Mouse (Mus musculus) liver, embryonic 15.5 days (tissue): ENCODE results near the gene Ppox. TPM values are rescaled to one million over a fixed set of nuclear protein-coding genes. Genes with fewer than 3 reads are reported as not detected.

ENCODE experiments used
- ATAC-seq: fragments of 200-750 bp; cut with Nextera tagmentation; 2 replicates; pipeline ENCODE4 v1.8.0; 2017; ENCODE audit warnings: moderate number of reproducible peaks, mild to moderate bottlenecking, moderate library complexity; ENCODE audit not compliant: insufficient read depth
- H3K27ac ChIP-seq: fragments of 300-500 bp; sonication (generic); replicated peaks from 2 replicates; pipeline ENCODE4 v1.5.1; 2015; ENCODE audit warnings: mild to moderate bottlenecking, inconsistent platforms
- H3K27me3 ChIP-seq: fragments of 300-500 bp; sonication (generic); 2 replicates; pipeline ENCODE4 v1.6.1; 2015; ENCODE audit warnings: mild to moderate bottlenecking, inconsistent platforms
- H3K36me3 ChIP-seq: fragments of 300-500 bp; sonication (generic); replicated peaks from 2 replicates; pipeline ENCODE4 v1.6.1; 2015; ENCODE audit warnings: moderate library complexity, mild to moderate bottlenecking, inconsistent platforms
- H3K4me1 ChIP-seq: fragments of 300-500 bp; sonication (generic); replicated peaks from 2 replicates; pipeline ENCODE4 v1.6.1; 2015; ENCODE audit warnings: inconsistent platforms
- H3K4me2 ChIP-seq: fragments of 300-500 bp; sonication (generic); 2 replicates; pipeline ENCODE4 v1.6.1; 2015; ENCODE audit warnings: moderate library complexity, mild to moderate bottlenecking, inconsistent platforms
- H3K4me3 ChIP-seq: fragments of 300-500 bp; sonication (generic); replicated peaks from 2 replicates; pipeline ENCODE4 v1.5.1; 2015; ENCODE audit warnings: mild to moderate bottlenecking, inconsistent platforms
- H3K9ac ChIP-seq: fragments of 300-500 bp; sonication (generic); 2 replicates; pipeline ENCODE4 v1.6.1; 2015; ENCODE audit warnings: moderate library complexity, mild to moderate bottlenecking, inconsistent platforms
- H3K9me3 ChIP-seq: fragments of 300-500 bp; sonication (generic); replicated peaks from 2 replicates; pipeline ENCODE4 v1.6.1; 2016; ENCODE audit warnings: inconsistent platforms
- WGBS: fragments of 180-500 bp; shearing (Covaris S2); methylation state at CpG from one replicate; pipeline ENCODE4 v1.1.7; 2015; ENCODE audit warnings: mixed read lengths; ENCODE audit not compliant: insufficient replicate concordance; 5-methylcytosine and 5-hydroxymethylcytosine counted together
- polyA plus RNA-seq: library from polyadenylated mRNA; unstranded; fragments of >200 nt; fragmentation: Nextera tagmentation; extraction: Ambion mirVana; gene quantifications from 2 replicates; pipeline ENCODE4 v1.2.1, GENCODE M21; 2015

Ppox gene
- polyA plus RNA-seq, 1 experiment from 2014 or later, result 214 TPM

DNA sequence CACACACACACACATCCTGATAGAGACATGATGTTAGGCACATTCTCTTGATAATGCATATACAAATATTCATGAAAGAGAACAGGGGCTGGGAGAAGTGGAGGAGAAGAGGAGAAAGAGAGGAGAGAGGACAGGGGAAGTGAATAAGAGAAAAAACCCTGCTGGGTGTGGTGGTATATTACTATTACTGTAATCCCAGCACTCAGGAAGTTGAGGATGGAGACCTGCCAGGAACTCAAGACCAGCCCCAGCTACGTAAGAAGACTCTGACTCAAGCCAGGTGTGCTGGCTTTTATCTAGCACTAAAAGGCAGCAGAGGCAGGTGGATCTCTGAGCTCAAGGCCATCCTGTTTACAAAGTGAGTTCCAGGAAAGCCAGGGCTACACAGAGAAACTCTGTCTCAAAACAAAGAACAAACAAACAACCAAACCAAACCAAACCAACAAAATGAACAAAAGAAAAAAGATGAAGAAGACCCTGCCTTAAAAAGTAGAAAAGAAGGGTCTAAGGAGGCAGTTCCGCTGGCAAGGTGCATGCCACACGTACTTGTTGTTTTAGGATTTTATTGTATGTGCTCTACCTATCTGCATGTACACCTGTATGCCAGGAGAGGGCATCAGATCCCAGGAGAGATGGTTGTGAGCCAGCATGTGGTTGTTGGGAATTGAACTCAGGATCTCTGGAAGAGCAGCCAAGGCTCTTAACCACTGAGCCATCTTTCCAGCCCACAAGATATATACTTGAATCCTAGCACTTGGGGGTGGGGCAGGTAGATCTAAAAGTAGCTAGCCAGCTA lies 17.1 kb downstream of the Ppox start:
- Histone ChIP-seq H3K9me3 (no peaks in the 10 kb centered on the region), H3K4me2 (no peak overlapping the region), H3K4me3 (no peak overlapping the region), H3K27ac (no peak overlapping the region), H3K9ac (no peak overlapping the region), H3K36me3 (no peaks in the 10 kb centered on the region), H3K27me3 (peaks cover 42% of the 10 kb centered on the region), H3K4me1 (peaks cover 27% of the 10 kb centered on the region)
- no peak for ATAC-seq
- 58% methylated on average over 3 of the region's 3 CpGs for WGBS

DNA sequence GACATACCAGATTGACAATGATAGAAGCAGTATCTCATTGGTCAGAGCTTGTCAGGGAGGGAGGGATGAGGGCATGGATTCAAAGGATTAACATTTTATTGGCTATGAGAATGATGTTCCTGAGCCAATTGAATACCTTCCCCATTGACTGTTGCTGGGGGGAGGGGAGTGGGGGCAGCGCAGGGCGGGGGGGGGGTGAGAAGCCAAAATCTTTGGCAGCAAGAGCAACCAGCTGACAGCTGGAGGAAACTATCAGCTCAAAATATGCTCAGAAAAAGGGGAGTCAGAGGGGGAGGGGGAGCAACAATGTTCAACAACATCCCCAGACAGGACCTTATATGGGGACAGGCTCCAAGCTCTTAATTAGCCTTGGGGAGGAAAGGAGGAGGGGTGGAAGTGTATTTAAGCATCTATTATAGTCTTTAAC lies 17.8 kb downstream of the Ppox start:
- H3K27me3 ChIP-seq, result peaks cover 44% of the 10 kb centered on the region
- peak; percentile 33; the same call in 1 of the 2 replicates for ATAC-seq
- H3K9me3 ChIP-seq, result no peaks in the 10 kb centered on the region
- no peak overlapping the region for H3K27ac ChIP-seq
- H3K9ac ChIP-seq, result no peak overlapping the region
- H3K36me3 ChIP-seq, result no peaks in the 10 kb centered on the region
- H3K4me1 ChIP-seq, result peaks cover 26% of the 10 kb centered on the region
- H3K4me3 ChIP-seq, result no peak overlapping the region
- no peak overlapping the region for H3K4me2 ChIP-seq
- WGBS, result 0% methylated on average over 2 of the region's 2 CpGs

DNA sequence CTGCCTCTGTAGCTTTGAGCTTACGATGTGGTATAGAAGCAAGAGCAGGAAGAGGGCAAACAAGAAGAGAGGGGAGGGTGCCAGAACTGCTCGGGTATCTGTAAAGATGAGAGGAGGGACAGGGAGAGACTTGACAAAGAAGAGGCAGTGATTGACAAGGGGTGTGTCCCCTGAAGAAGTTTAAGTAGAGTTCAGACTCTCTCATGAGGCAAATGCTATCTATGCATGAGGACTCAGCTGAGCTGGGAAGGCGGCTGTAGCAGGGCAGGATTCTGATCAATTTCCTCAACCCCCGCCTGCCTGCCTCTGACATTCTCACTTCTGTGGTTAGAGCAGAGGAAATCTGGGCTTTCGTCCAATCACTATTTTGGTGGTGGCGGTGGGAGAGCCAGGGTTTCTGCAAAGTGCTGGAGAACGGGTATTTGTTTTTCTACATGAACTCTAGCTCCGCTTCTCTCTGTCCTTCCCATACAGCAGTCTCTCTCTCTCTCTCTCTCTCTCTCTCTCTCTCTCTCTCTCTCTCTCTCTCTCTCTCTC lies 18.3 kb downstream of the Ppox start:
- Histone ChIP-seq H3K4me2 (peak overlapping the region; percentile 37), H3K36me3 (no peaks in the 10 kb centered on the region), H3K9me3 (no peaks in the 10 kb centered on the region), H3K4me3 (no peak overlapping the region), H3K27me3 (peaks cover 44% of the 10 kb centered on the region), H3K4me1 (peaks cover 26% of the 10 kb centered on the region), H3K27ac (peak overlapping the region; percentile 57; the same call in 1 of the 2 replicates), H3K9ac (no peak overlapping the region)
- 2% methylated on average over 8 of the region's 8 CpGs for WGBS
- peak; percentile 13; the same call in 1 of the 2 replicates for ATAC-seq

DNA sequence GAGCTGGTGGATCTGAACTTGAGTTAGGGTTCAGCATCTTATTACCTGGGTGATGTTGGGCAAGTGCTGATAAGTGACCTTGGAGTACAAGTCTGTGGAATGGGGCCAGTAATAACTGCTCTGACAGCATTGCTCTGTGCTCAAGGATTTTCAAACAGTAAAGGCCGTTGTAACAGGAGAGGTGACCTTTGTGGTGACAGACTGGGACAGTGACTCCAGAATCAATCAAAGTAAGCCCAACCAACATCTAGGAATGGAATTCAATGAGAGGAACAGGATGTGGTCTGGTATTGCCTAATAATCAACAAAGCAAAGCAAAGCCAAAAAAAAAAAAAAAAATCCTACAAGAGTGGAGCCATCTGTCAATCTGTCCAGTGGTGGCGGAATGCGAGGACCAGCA lies 20.7 kb downstream of the Ppox start:
- peaks cover 51% of the 10 kb centered on the region for H3K27me3 ChIP-seq
- ATAC-seq, result no peak
- 29% methylated on average over 3 of the region's 3 CpGs for WGBS

DNA sequence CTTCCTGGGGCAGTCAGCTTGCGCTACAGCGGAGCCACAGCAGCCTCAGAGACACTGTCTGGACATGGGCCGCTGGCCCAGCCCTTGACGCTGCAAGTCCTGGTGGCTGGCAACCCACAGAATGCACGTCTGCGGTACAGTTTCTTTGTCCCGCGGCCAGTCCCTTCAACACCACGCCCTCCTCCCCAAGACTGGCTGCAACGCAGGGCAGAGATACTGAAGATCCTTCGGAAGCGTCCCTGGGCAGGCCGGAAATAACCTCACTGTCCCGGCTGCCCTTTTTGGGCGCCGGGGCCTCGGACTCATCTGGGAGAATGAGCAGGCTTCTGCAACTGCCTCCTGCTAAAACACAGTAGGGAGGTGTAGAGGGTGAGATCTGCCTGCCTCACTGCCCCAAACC lies 22.1 kb downstream of the Ppox start:
- no peak for ATAC-seq
- whole genome bisulfite sequencing, result 65% methylated on average over 17 of the region's 17 CpGs
- Histone ChIP-seq H3K27me3 (peaks cover 55% of the 10 kb centered on the region), H3K4me3 (no peak overlapping the region), H3K36me3 (no peaks in the 10 kb centered on the region), H3K9me3 (no peaks in the 10 kb centered on the region), H3K4me2 (no peak overlapping the region), H3K4me1 (peaks cover 21% of the 10 kb centered on the region), H3K27ac (no peak overlapping the region), H3K9ac (no peak overlapping the region)

More for the DNA sequence above, 20.7 kb downstream of the Ppox start:
- Histone ChIP-seq H3K9ac (no peak overlapping the region), H3K4me3 (no peak overlapping the region), H3K4me1 (peaks cover 21% of the 10 kb centered on the region), H3K27ac (no peak overlapping the region), H3K4me2 (no peak overlapping the region), H3K36me3 (no peaks in the 10 kb centered on the region), H3K9me3 (no peaks in the 10 kb centered on the region)

DNA sequence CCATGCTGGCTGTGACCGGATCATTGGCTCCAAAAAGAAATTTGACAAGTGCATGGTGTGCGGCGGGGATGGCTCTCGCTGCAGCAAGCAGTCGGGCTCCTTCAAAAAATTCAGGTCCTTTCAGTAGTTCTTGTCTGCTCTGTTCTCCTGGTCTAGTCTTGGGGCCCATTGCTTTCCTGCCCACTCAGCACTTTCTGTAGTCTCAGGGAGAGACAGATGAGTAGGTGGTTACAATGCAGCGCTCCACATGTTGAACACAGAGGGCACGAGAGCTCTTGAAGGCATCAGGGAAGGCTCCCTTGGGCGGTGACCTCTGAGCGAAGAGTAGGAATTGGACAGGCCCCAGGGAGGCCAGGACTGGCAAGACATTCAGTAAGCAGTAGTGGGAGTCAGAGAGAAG lies 23.2 kb downstream of the Ppox start:
- Histone ChIP-seq H3K4me3 (no peak overlapping the region), H3K9ac (no peak overlapping the region), H3K4me1 (peaks cover 21% of the 10 kb centered on the region), H3K27me3 (peaks cover 59% of the 10 kb centered on the region), H3K9me3 (no peaks in the 10 kb centered on the region), H3K4me2 (no peak overlapping the region), H3K36me3 (no peaks in the 10 kb centered on the region), H3K27ac (no peak overlapping the region)
- ATAC-seq, result no peak
- WGBS, result 65% methylated on average over 9 of the region's 9 CpGs

DNA sequence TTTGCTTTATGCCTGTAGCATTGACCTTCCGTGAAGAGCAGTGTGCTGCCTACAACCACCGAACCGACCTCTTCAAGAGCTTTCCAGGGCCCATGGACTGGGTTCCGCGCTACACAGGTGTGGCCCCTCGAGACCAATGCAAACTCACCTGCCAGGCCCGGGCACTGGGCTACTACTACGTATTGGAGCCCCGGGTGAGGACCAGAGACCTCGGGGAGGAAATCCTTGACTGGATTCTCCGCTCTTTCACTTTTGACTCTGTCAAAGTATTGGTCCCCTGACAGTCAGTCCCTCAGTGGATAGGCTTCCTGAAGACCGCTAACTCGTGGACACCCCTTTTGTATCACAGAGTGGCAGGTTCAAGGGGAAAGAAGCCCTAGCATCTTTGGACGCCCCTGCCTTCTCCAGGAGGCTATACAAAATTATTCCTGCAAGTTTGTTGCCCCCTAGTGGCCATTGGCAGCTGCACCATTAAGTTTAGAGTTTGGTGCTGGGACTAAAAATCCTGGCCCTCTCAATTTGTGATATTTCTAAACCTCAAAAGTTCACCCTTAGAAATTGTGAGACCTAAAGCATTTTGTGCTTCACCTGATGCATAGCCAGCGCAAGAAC lies 23.9 kb downstream of the Ppox start:
- H3K4me1 ChIP-seq, result peaks cover 18% of the 10 kb centered on the region
- ATAC-seq, result no peak
- peak overlapping the region; percentile 14; the same call in 1 of the 2 replicates for H3K4me2 ChIP-seq
- no peaks in the 10 kb centered on the region for H3K9me3 ChIP-seq
- no peaks in the 10 kb centered on the region for H3K36me3 ChIP-seq
- no peak overlapping the region for H3K9ac ChIP-seq
- H3K27ac ChIP-seq, result no peak overlapping the region
- peaks cover 59% of the 10 kb centered on the region for H3K27me3 ChIP-seq
- 51% methylated on average over 15 of the region's 15 CpGs for WGBS
- no peak overlapping the region for H3K4me3 ChIP-seq

DNA sequence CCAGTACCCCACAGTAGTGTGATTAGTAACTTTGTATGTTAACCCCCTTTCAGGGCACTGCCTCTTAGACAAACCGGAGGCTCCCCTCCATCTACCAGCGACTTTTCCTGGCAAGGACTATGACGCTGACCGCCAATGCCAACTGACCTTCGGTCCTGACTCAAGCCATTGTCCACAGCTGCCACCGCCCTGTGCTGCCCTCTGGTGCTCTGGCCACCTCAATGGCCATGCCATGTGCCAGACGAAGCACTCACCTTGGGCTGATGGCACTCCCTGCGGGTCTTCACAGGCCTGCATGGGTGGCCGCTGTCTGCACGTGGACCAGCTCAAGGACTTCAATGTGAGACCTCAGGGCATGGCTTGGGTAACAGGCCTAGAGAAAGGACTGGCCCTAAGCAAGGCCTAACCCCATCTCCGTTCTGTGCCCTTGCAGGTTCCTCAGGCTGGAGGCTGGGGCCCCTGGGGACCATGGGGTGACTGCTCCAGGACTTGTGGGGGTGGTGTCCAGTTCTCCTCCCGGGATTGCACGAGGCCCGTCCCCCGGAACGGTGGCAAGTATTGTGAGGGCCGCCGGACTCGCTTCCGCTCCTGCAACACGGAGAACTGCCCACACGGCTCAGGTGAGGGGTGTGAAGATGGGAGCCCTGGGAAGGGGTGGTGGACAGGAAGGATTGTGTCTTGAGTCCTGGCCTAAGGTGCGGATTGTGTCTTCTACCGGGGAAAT lies 24.7 kb downstream of the Ppox start:
- Histone ChIP-seq H3K9me3 (no peaks in the 10 kb centered on the region), H3K27me3 (peaks cover 60% of the 10 kb centered on the region), H3K27ac (no peak overlapping the region), H3K36me3 (no peaks in the 10 kb centered on the region), H3K4me3 (no peak overlapping the region), H3K9ac (no peak overlapping the region), H3K4me1 (peaks cover 18% of the 10 kb centered on the region), H3K4me2 (no peak overlapping the region)
- ATAC-seq, result no peak
- WGBS, result 79% methylated on average over 24 of the region's 24 CpGs

DNA sequence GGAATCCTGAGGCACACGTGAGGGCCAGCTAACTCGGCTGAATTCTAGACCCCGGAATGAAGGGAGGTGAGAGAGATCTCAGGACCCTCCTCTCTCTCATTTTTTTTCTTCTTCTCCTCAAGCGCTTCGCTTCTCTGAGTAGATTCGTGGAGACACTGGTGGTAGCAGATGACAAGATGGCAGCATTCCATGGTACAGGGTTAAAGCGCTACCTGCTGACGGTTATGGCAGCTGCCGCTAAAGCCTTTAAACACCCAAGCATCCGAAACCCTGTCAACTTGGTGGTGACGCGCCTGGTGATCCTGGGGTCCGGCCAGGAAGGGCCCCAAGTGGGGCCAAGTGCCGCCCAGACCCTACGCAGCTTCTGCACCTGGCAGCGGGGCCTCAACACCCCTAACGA lies 28.6 kb downstream of the Ppox start:
- no peak overlapping the region for H3K4me3 ChIP-seq
- no peak overlapping the region for H3K9ac ChIP-seq
- peaks cover 67% of the 10 kb centered on the region for H3K27me3 ChIP-seq
- no peak overlapping the region for H3K27ac ChIP-seq
- H3K4me2 ChIP-seq, result no peak overlapping the region
- H3K4me1 ChIP-seq, result peaks cover 18% of the 10 kb centered on the region
- H3K36me3 ChIP-seq, result no peaks in the 10 kb centered on the region
- no peak for ATAC-seq
- 67% methylated on average over 17 of the region's 17 CpGs for WGBS
- no peaks in the 10 kb centered on the region for H3K9me3 ChIP-seq

DNA sequence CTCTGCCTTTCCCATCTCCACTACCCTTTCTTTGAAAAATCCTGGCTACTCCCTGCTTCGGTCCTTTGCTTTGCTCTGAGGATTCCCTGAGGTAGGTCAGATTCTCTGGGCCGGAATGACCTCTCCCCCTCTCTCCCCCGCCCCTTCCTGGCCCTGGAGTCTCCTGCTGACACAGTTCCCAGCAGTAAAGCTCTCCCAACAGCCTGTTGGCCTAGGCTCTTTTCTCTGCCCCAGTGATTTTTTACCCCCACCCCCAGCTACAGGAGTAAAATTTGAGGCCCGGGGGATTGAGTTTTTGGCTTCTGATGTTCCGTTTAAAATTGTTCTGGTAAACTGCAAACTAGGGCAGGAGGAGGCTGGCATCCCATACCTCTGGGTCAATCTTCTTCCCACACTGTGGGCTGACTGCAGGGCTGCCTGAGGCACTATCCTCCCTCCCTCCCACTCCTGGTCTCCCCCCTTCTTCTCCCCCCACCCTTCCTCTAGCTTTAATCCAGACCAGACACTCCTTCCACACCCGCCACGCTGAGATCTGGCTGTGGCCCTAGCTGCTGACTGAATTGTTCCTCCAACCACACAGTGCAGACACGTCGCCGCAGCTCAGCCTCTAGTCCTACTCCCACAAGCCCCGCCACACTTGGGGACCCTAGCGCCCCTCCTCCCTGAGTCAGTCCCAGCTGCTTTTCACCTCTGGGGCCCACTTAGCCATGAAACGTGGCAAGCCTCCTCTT lies 29.2 kb downstream of the Ppox start:
- ATAC-seq, result no peak
- Histone ChIP-seq H3K27me3 (peaks cover 67% of the 10 kb centered on the region), H3K9me3 (no peaks in the 10 kb centered on the region), H3K9ac (no peak overlapping the region), H3K4me1 (peaks cover 21% of the 10 kb centered on the region), H3K4me2 (peak overlapping the region; percentile 27; the same call in 1 of the 2 replicates), H3K36me3 (no peaks in the 10 kb centered on the region), H3K4me3 (0 out of 2 replicates have a peak overlapping the region, but pooled peaks have one; percentile 7), H3K27ac (no peak overlapping the region)
- WGBS, result 27% methylated on average over 13 of the region's 13 CpGs
